In the genomic region with DNA sequence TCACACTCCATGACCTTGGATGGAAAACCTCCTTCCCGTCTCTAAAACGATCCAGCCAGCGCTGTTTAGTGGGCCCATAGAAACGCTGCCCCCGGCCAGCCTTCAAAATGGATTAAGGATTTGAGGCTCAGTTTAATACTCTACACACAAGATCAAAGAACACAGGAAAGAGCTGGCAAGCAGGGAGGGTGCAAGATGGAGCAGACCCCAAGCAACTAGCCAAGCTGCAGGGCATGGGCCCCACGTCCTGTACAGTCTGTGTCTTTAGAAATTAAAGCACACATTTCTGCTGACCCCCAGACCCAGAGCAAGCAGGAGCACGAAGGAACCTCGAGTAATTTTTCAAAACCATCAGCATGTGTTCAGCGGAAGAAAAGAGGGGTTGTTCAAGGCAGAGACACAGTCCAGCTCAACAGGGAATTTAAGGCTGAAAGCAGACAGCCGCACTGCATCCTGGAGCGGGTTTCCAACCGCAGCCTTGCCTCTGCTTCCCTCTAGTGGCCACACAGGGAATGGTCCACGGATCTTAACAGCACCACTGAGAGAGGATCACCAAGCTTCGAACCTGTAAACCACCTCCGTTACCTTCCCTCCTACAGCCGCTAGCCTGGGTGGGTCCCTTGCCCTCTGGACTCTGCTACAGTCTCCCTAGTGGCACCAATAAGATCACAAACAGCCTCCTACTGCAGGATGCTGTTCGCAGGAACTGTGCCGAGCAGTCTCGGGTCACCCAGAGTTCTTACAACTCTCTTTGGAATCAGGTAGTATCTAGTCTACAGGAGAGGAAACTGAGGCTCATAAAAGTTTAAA, we compare ENCODE assay signal across 7 mouse cellular contexts. TPM values are rescaled to one million over a fixed set of nuclear protein-coding genes. Genes with fewer than 3 reads are reported as not detected.
DNase-seq lines count a peak whose midpoint lies in the region; ATAC-seq lines count a peak whose summit lies in the region.

No protein-coding gene starts in this region.

- no peaks in the 10 kb centered on the region for H3K9me3 ChIP-seq in embryonic facial prominence, embryonic 11.5 days (replicated peaks; ENCODE audit: control insufficient read depth, low read length)
- no peaks in the 10 kb centered on the region for H3K9me3 ChIP-seq in limb, embryonic 11.5 days (ENCODE audit: control insufficient read depth, low read length)
- H3K9me3 ChIP-seq in midbrain, embryonic 14.5 days (ENCODE audit: control insufficient read depth, low read length), result no peaks in the 10 kb centered on the region

- peak; percentile 89 for DNase-seq in adrenal gland, postnatal 14 days
- DNase-seq in embryonic facial prominence, embryonic 11.5 days (ENCODE audit: low spot score), result peak; percentile 89
- DNase-seq in heart, adult 18-20 months, result peak; percentile 71 to 90
- DNase-seq in kidney, adult 18-20 months, result peak; percentile 87
- peak; percentile 91 for DNase-seq in limb, embryonic 11.5 days (ENCODE audit: low spot score)
- peak; percentile 93 for DNase-seq in midbrain, embryonic 14.5 days
- DNase-seq in spleen, adult 18-20 months, result peak; percentile 60 to 81

- 0 out of 2 replicates have a peak overlapping the region, but pooled peaks have one; percentile 28 for H3K9ac ChIP-seq in embryonic facial prominence, embryonic 11.5 days (replicated peaks; ENCODE audit: low read length)
- H3K9ac ChIP-seq in limb, embryonic 11.5 days (ENCODE audit: low read length), result no peak overlapping the region
- H3K9ac ChIP-seq in midbrain, embryonic 14.5 days (replicated peaks; ENCODE audit: low read length), result no peak overlapping the region; the same call in 1 of the 2 replicates

- no peak overlapping the region for H3K4me2 ChIP-seq in embryonic facial prominence, embryonic 11.5 days (ENCODE audit: low read depth, low read length)
- H3K4me2 ChIP-seq in limb, embryonic 11.5 days (ENCODE audit: low read depth, severe bottlenecking), result peak overlapping the region; percentile 10
- peak overlapping the region; percentile 13; the same call in 1 of the 2 replicates for H3K4me2 ChIP-seq in midbrain, embryonic 14.5 days (ENCODE audit: low read length)

- H3K27me3 ChIP-seq in embryonic facial prominence, embryonic 11.5 days (ENCODE audit: control insufficient read depth, insufficient read depth, low read length), result no peaks in the 10 kb centered on the region
- no peaks in the 10 kb centered on the region for H3K27me3 ChIP-seq in limb, embryonic 11.5 days (ENCODE audit: control insufficient read depth, insufficient read depth, low read length)
- H3K27me3 ChIP-seq in midbrain, embryonic 14.5 days (ENCODE audit: control insufficient read depth, insufficient read depth, low read length), result no peaks in the 10 kb centered on the region

- peak; percentile 41; the same call in 1 of the 2 replicates for ATAC-seq in embryonic facial prominence, embryonic 11.5 days (replicated peaks; ENCODE audit: insufficient number of reproducible peaks, low FRiP score, low TSS enrichment, low read depth)
- ATAC-seq in limb, embryonic 11.5 days (ENCODE audit: insufficient number of reproducible peaks, low FRiP score, low TSS enrichment, low read depth), result peak; percentile 62; the same call in 1 of the 2 replicates
- ATAC-seq in midbrain, embryonic 14.5 days (ENCODE audit: low FRiP score, low TSS enrichment), result peak; percentile 81; the same call in 1 of the 2 replicates

- no peak overlapping the region for H3K27ac ChIP-seq in embryonic facial prominence, embryonic 11.5 days (replicated peaks; ENCODE audit: low read depth, low read length)
- H3K27ac ChIP-seq in limb, embryonic 11.5 days (replicated peaks; ENCODE audit: low read depth, low read length), result no peak overlapping the region
- peak overlapping the region; percentile 60 for H3K27ac ChIP-seq in midbrain, embryonic 14.5 days (replicated peaks; ENCODE audit: low read depth, low read length)

- no peaks in the 10 kb centered on the region for H3K36me3 ChIP-seq in embryonic facial prominence, embryonic 11.5 days (replicated peaks; ENCODE audit: control insufficient read depth, insufficient read depth, low read depth, low read length)
- no peaks in the 10 kb centered on the region for H3K36me3 ChIP-seq in limb, embryonic 11.5 days (ENCODE audit: control insufficient read depth, insufficient read depth, low read length)
- no peaks in the 10 kb centered on the region for H3K36me3 ChIP-seq in midbrain, embryonic 14.5 days (ENCODE audit: control insufficient read depth, insufficient read depth, low read length)

- H3K4me1 ChIP-seq in embryonic facial prominence, embryonic 11.5 days (ENCODE audit: control insufficient read depth, insufficient read depth, low read length), result peaks cover 3% of the 10 kb centered on the region
- no peaks in the 10 kb centered on the region for H3K4me1 ChIP-seq in limb, embryonic 11.5 days (ENCODE audit: control insufficient read depth, insufficient read depth, low read length)
- 0 out of 2 replicates have a peak, but pooled peaks cover 6% of the 10 kb centered on the region for H3K4me1 ChIP-seq in midbrain, embryonic 14.5 days (ENCODE audit: control insufficient read depth, insufficient read depth, low read length)

- WGBS in embryonic facial prominence, embryonic 11.5 days, result 21% methylated on average over 19 of the region's 19 CpGs
- 21% methylated on average over 19 of the region's 19 CpGs for WGBS in limb, embryonic 11.5 days
- WGBS in midbrain, embryonic 14.5 days, result 10% methylated on average over 19 of the region's 19 CpGs

- H3K4me3 ChIP-seq in embryonic facial prominence, embryonic 11.5 days (ENCODE audit: low read depth, low read length), result no peak overlapping the region
- no peak overlapping the region for H3K4me3 ChIP-seq in limb, embryonic 11.5 days (ENCODE audit: low read depth, low read length)
- H3K4me3 ChIP-seq in midbrain, embryonic 14.5 days (replicated peaks; ENCODE audit: low read depth, low read length), result no peak overlapping the region

RNA-seq across cellular contexts. Expression of gene Thoc3, which starts 21.8 kb away (rescaled TPM):
- total RNA-seq in adrenal gland, postnatal 14 days (2021), result 46.3 and 53.7 TPM in 2 replicates
- polyA plus RNA-seq in embryonic facial prominence, embryonic 11.5 days (2014; fragmentation: Nextera tagmentation; extraction: Ambion mirVana), result 160 and 161 TPM in 2 replicates
- 10 to 100 TPM; 21.4 to 21.8 TPM for total RNA-seq in heart, adult 18-20 months (2021)
- polyA plus RNA-seq in limb, embryonic 11.5 days (2014; fragmentation: Nextera tagmentation; extraction: Ambion mirVana), result 175 and 176 TPM in 2 replicates
- polyA plus RNA-seq in midbrain, embryonic 14.5 days (2014; fragmentation: Nextera tagmentation; extraction: Ambion mirVana), result 114 and 121 TPM in 2 replicates

RNA-seq across cellular contexts. Expression of gene Simc1, which starts 56.7 kb away (rescaled TPM):
- 12.2 and 12.7 TPM in 2 replicates for total RNA-seq in adrenal gland, postnatal 14 days (2021)
- 22.5 and 23.6 TPM in 2 replicates for polyA plus RNA-seq in embryonic facial prominence, embryonic 11.5 days (2014; fragmentation: Nextera tagmentation; extraction: Ambion mirVana)
- 1 to 10 TPM; 1.5 to 3.4 TPM for total RNA-seq in heart, adult 18-20 months (2021)
- 23.3 and 24.4 TPM in 2 replicates for polyA plus RNA-seq in limb, embryonic 11.5 days (2014; fragmentation: Nextera tagmentation; extraction: Ambion mirVana)
- 23.3 and 27.9 TPM in 2 replicates for polyA plus RNA-seq in midbrain, embryonic 14.5 days (2014; fragmentation: Nextera tagmentation; extraction: Ambion mirVana)
